Mouse (Mus musculus) bone marrow macrophage, adult 2 months (primary cell): ENCODE measurements around the gene Myl7. TPM values are rescaled to one million over a fixed set of nuclear protein-coding genes. Genes with fewer than 3 reads are reported as not detected.

ENCODE experiments used
- H3K27ac ChIP-seq: 2 replicates; pipeline ENCODE4 v1.5.1; 2012; ENCODE audit warnings: low read depth, low read length; ENCODE audit not compliant: insufficient read depth
- H3K4me1 ChIP-seq: 2 replicates; pipeline ENCODE4 v1.6.1; 2012; ENCODE audit warnings: low read length; ENCODE audit not compliant: control insufficient read depth, insufficient read depth
- H3K4me3 ChIP-seq: 2 replicates; pipeline ENCODE4 v1.5.1; 2012; ENCODE audit warnings: mild to moderate bottlenecking, low read length, moderate library complexity; ENCODE audit not compliant: insufficient read depth
- CTCF ChIP-seq: IDR thresholded peaks from 2 replicates; pipeline ENCODE4 v1.5.1; 2012; ENCODE audit warnings: low read depth, mild to moderate bottlenecking, low read length, moderate library complexity
- POLR2A ChIP-seq: IDR thresholded peaks from 2 replicates; pipeline ENCODE4 v1.6.1; 2012; ENCODE audit warnings: mild to moderate bottlenecking, low read depth, low read length, borderline replicate concordance
- polyA plus RNA-seq: library from polyadenylated mRNA; stranded (reverse); fragments of >200 nt; gene quantifications from 2 replicates; pipeline ENCODE4 v1.2.4, GENCODE M21; 2012; ENCODE audit not compliant: missing spikeins, insufficient read depth, insufficient read length

Gene Myl7
- polyA plus RNA-seq, 1 experiment = not detected

DNA sequence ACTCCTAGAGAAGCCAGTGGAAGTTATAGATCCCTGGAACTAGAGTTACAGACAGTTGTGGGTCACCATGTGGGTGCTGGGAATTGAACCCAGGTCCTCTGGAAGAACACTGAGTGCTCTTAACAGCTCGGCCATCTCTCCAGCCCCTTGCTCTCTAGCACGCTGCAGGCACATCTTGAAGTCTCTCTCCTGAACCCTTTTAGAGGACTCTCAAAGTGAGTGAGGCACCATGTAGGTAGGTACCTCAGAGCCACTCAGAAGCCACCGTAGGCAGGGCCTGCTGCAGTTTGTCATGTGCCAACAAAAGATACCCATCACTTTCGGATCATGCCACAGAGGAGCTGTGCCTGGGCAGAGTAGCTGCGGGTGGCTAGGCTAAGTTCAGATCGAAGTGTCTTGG lies 6.3 kb upstream of the Myl7 start:
- Histone ChIP-seq H3K4me3 (no peak overlapping the region), H3K4me1 (no peaks in the 10 kb centered on the region), H3K27ac (no peak overlapping the region)
- no peak for TF ChIP-seq CTCF
- no peak for TF ChIP-seq POLR2A

DNA sequence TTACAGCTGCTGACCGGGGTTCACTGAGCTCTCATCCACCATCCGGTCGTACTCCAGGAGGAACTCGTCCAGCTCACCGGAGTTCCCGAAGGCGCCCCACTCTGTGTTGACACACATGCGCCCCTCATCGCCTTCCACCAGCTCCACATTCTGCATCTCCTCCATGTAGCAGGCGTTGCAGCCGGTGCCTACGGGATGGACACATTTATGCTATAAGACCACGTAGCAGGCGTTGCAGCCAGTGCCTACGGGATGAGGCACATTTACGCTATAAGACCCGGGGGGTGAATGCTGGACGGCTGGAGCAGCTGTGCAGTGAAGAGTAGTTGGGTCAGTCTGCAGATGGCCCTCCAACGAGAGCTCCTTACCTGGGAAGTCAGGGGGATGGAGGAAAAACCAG lies 5.8 kb upstream of the Myl7 start:
- TF ChIP-seq CTCF = no peak
- no peak for TF ChIP-seq POLR2A
- no peaks in the 10 kb centered on the region for H3K4me1 ChIP-seq

GRCm38 (mm10) chr11:5903844-5904243 lies 5.3 kb upstream of the Myl7 start:
- H3K4me1 ChIP-seq = no peaks in the 10 kb centered on the region

More for the DNA sequence above, 5.8 kb upstream of the Myl7 start:
- no peak overlapping the region for H3K4me3 ChIP-seq
- no peak overlapping the region for H3K27ac ChIP-seq

GRCm38 (mm10) chr11:5902390-5902789 lies 3.8 kb upstream of the Myl7 start:
- H3K27ac ChIP-seq = no peak overlapping the region
- peak overlapping the region; percentile 37; the same call in 1 of the 2 replicates for H3K4me3 ChIP-seq
- no peaks in the 10 kb centered on the region for H3K4me1 ChIP-seq
- TF ChIP-seq POLR2A (no peak), CTCF (no peak)

More at GRCm38 (mm10) chr11:5903844-5904243, 5.3 kb upstream of the Myl7 start:
- Histone ChIP-seq H3K4me3 (no peak overlapping the region), H3K27ac (no peak overlapping the region)
- TF ChIP-seq POLR2A = no peak
- TF ChIP-seq CTCF = no peak

GRCm38 (mm10) chr11:5901950-5902349 lies 3.4 kb upstream of the Myl7 start:
- H3K4me3 ChIP-seq = peak overlapping the region; percentile 37
- no peak overlapping the region for H3K27ac ChIP-seq
- no peak for TF ChIP-seq POLR2A
- TF ChIP-seq CTCF = no peak
- H3K4me1 ChIP-seq = no peaks in the 10 kb centered on the region

DNA sequence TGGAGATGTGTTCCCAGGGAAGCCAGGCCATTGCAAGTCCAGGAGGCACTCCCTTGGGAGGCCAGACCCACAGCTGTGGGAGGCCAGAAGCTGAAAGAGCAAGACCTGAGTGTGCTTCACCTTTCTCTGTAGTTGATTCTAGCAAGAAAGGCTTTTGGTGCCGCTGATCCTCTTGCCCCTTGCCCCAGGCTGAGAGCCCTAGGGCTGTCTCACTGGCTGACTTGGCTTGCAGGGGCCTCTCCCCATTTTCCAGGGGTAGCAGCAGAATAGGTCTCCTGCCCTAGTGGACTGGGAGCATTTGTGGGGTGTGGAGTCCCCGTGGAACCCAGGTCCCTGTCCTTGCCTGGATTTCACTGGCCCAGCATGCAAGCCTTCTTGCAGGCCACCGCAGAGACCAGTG lies 2.7 kb upstream of the Myl7 start:
- TF ChIP-seq POLR2A = no peak
- no peak for TF ChIP-seq CTCF

DNA sequence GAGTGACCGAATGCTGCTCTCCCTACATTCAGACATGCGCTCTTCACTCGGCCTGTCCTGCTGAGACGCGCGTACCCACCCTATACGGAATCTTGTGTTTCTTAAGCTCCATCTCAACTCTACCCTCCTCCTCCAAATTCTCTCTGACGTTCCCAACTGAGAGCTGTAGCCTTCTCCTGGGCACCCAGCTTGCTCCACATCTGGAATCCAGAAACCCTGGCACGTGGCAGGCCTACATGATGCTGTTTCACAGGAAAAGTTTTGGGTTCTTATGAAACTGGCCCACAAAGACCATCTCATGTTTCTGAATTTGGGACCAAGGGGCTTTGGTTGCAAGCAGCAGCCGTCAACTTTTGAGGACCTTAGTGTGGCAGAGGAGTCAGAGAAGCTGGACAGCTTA lies 704 bp upstream of the Myl7 start:
- Histone ChIP-seq H3K4me1 (no peaks in the 10 kb centered on the region), H3K27ac (no peak overlapping the region), H3K4me3 (no peak overlapping the region)
- no peak for TF ChIP-seq CTCF
- no peak for TF ChIP-seq POLR2A

More for the DNA sequence above, 2.7 kb upstream of the Myl7 start:
- H3K4me1 ChIP-seq = no peaks in the 10 kb centered on the region
- no peak overlapping the region for H3K4me3 ChIP-seq
- H3K27ac ChIP-seq = no peak overlapping the region

DNA sequence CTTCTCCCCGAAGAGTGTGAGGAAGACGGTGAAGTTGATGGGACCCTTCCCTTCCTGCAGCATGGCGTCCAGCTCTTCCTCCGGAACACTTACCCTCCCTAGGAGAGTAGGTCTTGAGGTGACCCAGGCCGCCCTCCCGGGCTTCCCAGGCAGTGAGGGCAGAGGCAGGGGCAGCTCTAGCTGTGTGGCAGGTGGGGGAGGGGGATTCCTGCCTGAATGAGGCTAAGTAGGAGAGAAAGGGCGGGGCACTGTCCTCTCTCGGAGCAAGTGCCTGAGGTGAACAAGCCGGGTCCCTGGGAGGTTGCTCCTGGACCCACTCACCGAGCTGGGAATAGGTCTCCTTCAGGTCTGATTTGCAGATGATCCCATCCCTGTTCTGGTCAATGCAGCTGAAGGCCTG lies 743 bp downstream of the Myl7 start:
- Histone ChIP-seq H3K4me1 (no peaks in the 10 kb centered on the region), H3K27ac (no peak overlapping the region), H3K4me3 (no peak overlapping the region)
- TF ChIP-seq CTCF (no peak), POLR2A (no peak)

- peaks cover 2% of the 10 kb centered on the region for H3K4me1 ChIP-seq
- H3K27ac ChIP-seq = no peak overlapping the region
- TF ChIP-seq CTCF = no peak
- no peak for TF ChIP-seq POLR2A
- H3K4me3 ChIP-seq = no peak overlapping the region
Measured at GRCm38 (mm10) chr11:5897230-5897629, 1.4 kb downstream of the Myl7 start.

DNA sequence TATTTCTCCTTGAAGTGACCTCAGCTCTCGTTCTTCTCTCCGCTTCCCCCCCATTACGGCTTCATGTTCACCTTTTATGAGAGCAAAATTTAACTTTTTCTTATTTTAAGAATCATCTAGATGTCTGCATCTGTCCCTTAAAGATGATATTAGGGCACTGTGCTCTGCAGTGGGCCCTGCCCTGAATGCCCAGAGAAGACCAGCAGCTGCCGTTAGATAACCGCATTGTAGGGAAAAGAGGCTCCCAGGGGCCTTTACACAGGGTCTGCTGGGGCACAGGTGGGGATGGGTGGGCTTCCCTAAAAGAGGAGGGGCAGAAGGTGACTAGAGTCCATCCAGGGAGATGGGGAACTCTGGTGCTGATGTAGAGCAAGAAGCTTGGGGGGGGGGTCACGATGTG lies 4.8 kb downstream of the Myl7 start:
- H3K4me1 ChIP-seq = peaks cover 4% of the 10 kb centered on the region
- no peak overlapping the region for H3K27ac ChIP-seq
- TF ChIP-seq CTCF (no peak), POLR2A (no peak)
- no peak overlapping the region for H3K4me3 ChIP-seq

DNA sequence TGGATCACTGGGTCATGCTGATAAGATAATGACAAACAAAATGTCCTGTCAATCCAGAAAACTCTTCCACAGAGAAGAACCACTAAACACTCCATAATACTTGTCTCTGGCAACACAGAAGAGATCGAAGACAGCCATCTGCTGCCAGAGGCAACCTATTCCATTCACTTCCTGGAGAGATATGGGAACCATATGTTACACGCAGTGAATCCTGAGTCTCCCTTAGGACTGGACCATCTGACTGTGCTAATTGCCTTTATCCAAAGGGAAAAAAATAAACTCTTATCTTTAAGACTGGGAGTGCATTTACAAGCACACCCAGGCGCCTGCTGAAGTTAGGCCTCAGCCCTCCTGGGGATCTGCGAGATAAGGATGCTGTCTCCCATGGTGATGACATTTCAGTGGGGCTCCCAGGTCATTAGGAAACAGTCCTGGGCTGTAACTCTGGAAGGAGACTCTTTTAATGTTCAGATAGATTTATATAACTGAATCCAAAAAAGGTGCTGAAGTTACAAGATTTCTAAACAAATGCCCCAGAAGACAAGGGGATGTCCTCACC lies 5.7 kb downstream of the Myl7 start:
- Histone ChIP-seq H3K27ac (no peak overlapping the region), H3K4me1 (peaks cover 4% of the 10 kb centered on the region), H3K4me3 (no peak overlapping the region)
- no peak for TF ChIP-seq POLR2A
- no peak for TF ChIP-seq CTCF
